Mouse (Mus musculus): ENCODE measurements around the gene Cox4i2.

Cox4i2 gene

GRCm38 (mm10) chr2:152734984-152735383 lies 19.0 kb upstream of the Cox4i2 start:
- peak; percentile 70 to 84 for DNase-seq (ENCODE audit: low spot score in 2 of 2)

- DNase-seq (ENCODE audit: low spot score in 2 of 2): peak; percentile 77 to 82
Observed at GRCm38 (mm10) chr2:152736090-152736601, 17.8 kb upstream of the Cox4i2 start, which contains the start of gene Id1. Gene Id1, plus strand, starts transcription at chr2:152736251.

GRCm38 (mm10) chr2:152736748-152737147 lies 17.2 kb upstream of the Cox4i2 start:
- peak; percentile 22 to 67 for DNase-seq (ENCODE audit: low spot score in 2 of 2)

GRCm38 (mm10) chr2:152737306-152738221 lies 16.4 kb upstream of the Cox4i2 start:
- peak in 1 of 2 experiments; percentile 64 for DNase-seq (ENCODE audit: low spot score in 2 of 2)

GRCm38 (mm10) chr2:152738341-152738740 lies 15.6 kb upstream of the Cox4i2 start:
- DNase-seq (ENCODE audit: low spot score in 2 of 2): no peak

- peak; percentile 39 to 76 for DNase-seq (ENCODE audit: low spot score in 2 of 2)
Observed at GRCm38 (mm10) chr2:152739031-152739841, 14.7 kb upstream of the Cox4i2 start.

- peak in 1 of 2 experiments; percentile 35 for DNase-seq (ENCODE audit: low spot score in 2 of 2)
Observed at GRCm38 (mm10) chr2:152739842-152740260, 14.1 kb upstream of the Cox4i2 start.

GRCm38 (mm10) chr2:152740490-152740889 lies 13.5 kb upstream of the Cox4i2 start:
- DNase-seq (ENCODE audit: low spot score in 2 of 2): no peak

GRCm38 (mm10) chr2:152741153-152742041 lies 12.6 kb upstream of the Cox4i2 start:
- DNase-seq (ENCODE audit: low spot score in 2 of 2): peak; percentile 72 to 83

- peak; percentile 74 to 90 for DNase-seq (ENCODE audit: low spot score in 2 of 2)
Observed at GRCm38 (mm10) chr2:152742435-152742834, 11.5 kb upstream of the Cox4i2 start.

GRCm38 (mm10) chr2:152756474-152757393 lies 2.8 kb downstream of the Cox4i2 start:
- no peak for DNase-seq (ENCODE audit: low spot score in 2 of 2)

- no peak for DNase-seq (ENCODE audit: low spot score in 2 of 2)
Observed at GRCm38 (mm10) chr2:152757478-152757877, 3.5 kb downstream of the Cox4i2 start.

- DNase-seq (ENCODE audit: low spot score in 2 of 2): no peak
Observed at GRCm38 (mm10) chr2:152758351-152758750, 4.4 kb downstream of the Cox4i2 start.

GRCm38 (mm10) chr2:152763310-152763709 lies 9.3 kb downstream of the Cox4i2 start:
- no peak for DNase-seq (ENCODE audit: low spot score in 2 of 2)

GRCm38 (mm10) chr2:152764172-152765044 lies 10.4 kb downstream of the Cox4i2 start:
- no peak for DNase-seq (ENCODE audit: low spot score in 2 of 2)

GRCm38 (mm10) chr2:152765045-152765674 lies 11.2 kb downstream of the Cox4i2 start:
- DNase-seq (ENCODE audit: low spot score in 2 of 2): no peak

GRCm38 (mm10) chr2:152766387-152767123 lies 12.6 kb downstream of the Cox4i2 start:
- DNase-seq (ENCODE audit: low spot score in 2 of 2): peak; percentile 92 to 99

All from spleen, postnatal 4 days (tissue).